Mouse (Mus musculus): Measurements from ENCODE around the gene Ston2. TPM values are rescaled to one million over a fixed set of nuclear protein-coding genes. Genes with fewer than 3 reads are reported as not detected.

Gene Ston2
- polyA plus RNA-seq (2014; fragmentation: Illumina TruSeq; extraction: RNeasy Lipid Tissue Mini Kit (QIAGEN cat#74804); ENCODE audit: low read depth, low replicate concordance), result 1.9 TPM

DNA sequence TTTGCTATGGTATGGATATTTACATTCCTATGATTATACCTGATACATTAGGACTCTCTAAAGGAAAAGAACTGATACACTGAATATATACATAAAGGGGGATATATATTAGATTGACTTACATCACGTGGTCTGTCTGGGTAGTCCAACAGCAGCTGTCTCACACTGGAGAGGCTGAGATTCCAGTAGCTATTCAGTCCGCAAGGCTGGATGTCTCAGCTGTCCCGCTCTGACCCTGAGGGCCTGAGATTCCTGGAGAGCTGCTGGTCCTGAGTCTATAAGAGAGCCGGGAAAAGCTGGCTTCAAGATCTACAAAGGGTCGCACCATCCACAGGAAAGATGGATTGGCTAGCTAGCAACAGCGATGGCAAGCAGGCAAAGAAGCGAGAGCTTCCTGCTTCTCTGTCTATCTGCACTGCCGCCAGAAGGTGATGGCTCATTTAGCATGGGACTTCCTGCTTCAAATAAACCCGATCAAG, at the start of gene Ston2:
Ston2 (minus strand) TSS at position 429 of the 479 bp plus-strand sequence.

DNA sequence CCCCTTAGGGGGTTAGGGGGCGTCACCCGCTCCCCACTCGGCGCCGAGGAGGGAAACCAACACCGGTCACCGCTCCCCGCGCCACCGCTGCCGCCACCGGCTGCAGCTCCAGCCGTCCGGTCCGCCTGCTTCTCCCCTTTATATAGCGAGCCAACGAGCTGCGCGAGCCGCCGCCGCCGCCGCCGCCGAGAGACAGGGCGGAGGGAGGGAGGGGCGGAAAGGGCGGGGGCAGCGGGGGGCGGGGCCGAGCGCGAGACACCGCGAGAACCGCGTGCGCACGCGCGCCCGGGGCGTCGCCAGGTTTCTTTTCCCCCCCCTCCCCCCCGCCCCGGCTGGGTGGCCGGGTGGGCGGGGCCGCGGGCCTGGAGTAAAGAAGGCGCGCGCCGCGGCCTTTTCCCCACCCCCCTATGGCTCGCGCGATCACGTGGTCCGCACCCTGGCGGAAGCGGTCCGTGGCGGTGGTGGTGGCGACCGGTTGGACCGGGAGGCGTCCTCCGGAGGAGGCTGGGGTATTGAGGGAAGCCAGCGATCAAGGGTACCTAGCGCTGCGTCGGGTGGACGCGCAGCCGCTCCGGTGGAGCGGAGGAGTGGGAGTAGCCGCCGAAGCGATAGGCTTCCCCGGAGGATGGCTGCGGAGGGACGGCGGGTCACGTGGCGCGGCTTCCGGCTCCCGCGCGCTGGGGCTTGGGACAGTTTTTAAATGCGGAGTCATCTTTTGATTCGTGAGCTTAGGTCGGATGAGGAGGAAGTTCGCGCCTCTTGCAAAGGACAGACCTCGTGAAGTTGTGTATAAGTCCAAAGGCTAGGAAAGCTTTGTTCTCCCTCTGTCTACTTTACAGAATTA, 198.1 kb downstream of the Ston2 start, which contains the start of gene Gtf2a1:
Gtf2a1 (minus strand) TSS at position 641 of the 844 bp plus-strand sequence.

Other genes with a start within 250 kb of the Ston2 start
- gene Gtf2a1, start 197.9 kb downstream of the Ston2 start, polyA plus RNA-seq (2014; fragmentation: Illumina TruSeq; extraction: RNeasy Lipid Tissue Mini Kit (QIAGEN cat#74804); ENCODE audit: low read depth, low replicate concordance), result 7.8 TPM
- 36.6 TPM for gene Sel1l, start 60.8 kb upstream of the Ston2 start, polyA plus RNA-seq (2014; fragmentation: Illumina TruSeq; extraction: RNeasy Lipid Tissue Mini Kit (QIAGEN cat#74804); ENCODE audit: low read depth, low replicate concordance)

All from heart, adult 10 weeks (tissue).